Mouse (Mus musculus) bone marrow, adult 2 months (tissue): ENCODE results near the gene Cyp2c37.
"Not testable (repeated sequence)": the region's sequence is repeated elsewhere in the genome, so short reads cannot be mapped to it uniquely, and the experiment has no call there.

Experiments used
- CTCF ChIP-seq: fragments of 200-500 bp; IDR thresholded peaks from 2 replicates; pipeline ENCODE4 v1.5.1; 2011; ENCODE audit warnings: low read length, control low read depth; ENCODE audit not compliant: control insufficient read depth, insufficient read depth
- POLR2A ChIP-seq: fragments of 200-500 bp; IDR thresholded peaks from 2 replicates; pipeline ENCODE4 v1.6.1; 2011; ENCODE audit warnings: low read depth, mild to moderate bottlenecking, control low read depth, low read length, borderline replicate concordance; ENCODE audit not compliant: control insufficient read depth

DNA sequence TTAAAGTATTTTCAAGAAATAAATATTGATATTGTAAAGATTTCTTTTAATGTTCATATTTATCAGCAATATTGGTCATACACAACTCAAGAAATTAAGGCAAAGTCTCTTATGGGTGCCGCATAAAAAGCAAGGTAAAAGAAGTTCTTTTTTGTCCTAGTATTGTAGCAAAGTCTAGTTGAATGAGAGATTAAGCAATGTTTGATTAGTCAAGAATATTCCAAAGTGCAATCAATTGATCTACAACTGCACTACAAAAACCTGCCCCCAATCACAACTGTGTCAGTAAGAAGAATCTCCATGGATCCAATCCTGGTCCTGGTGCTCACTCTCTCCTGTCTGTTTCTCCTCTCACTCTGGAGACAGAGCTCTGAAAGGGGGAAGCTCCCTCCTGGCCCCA lies at the start of gene Cyp2c37:
- not testable (repeated sequence) for TF ChIP-seq CTCF, POLR2A
